Mouse (Mus musculus): ENCODE measurements around the gene Lmx1b. TPM values are rescaled to one million over a fixed set of nuclear protein-coding genes. Genes with fewer than 3 reads are reported as not detected.
A peak's percentile ranks its signal among the peaks of the same experiment; 100 is the strongest.

The Lmx1b gene
- total and polyA plus RNA-seq, 3 experiments: not detected

- peaks cover 34 to 48% of the 10 kb centered on the region in 2 experiments for H3K4me1 ChIP-seq (ENCODE audit: control insufficient read depth in 1 of 2, insufficient read depth in 2 of 2)
- no peak for TF ChIP-seq ZC3H11A (IDR thresholded peaks at IDR 0.05; ENCODE audit: low read depth, low read length)
- no peak for TF ChIP-seq RAD21 (IDR thresholded peaks at IDR 0.05; ENCODE audit: low read depth, low read length)
- TF ChIP-seq PAX5 (IDR thresholded peaks at IDR 0.05; ENCODE audit: low read length): no peak
- TF ChIP-seq EP300 (IDR thresholded peaks at IDR 0.05; ENCODE audit: low read length): no peak
- TF ChIP-seq SIN3A (IDR thresholded peaks at IDR 0.05; ENCODE audit: low read length): no peak
- TF ChIP-seq RCOR1 (conservative IDR thresholded peaks at IDR 0.05; ENCODE audit: low read depth, low read length): no peak
- TF ChIP-seq ZKSCAN1 (IDR thresholded peaks at IDR 0.05; ENCODE audit: borderline replicate concordance, low read depth, low read length): no peak
- no peak for TF ChIP-seq CHD1 (IDR thresholded peaks at IDR 0.05; ENCODE audit: low read depth, low read length)
- no peak for TF ChIP-seq E2F4 (IDR thresholded peaks at IDR 0.05; ENCODE audit: insufficient replicate concordance, low read depth, low read length)
- TF ChIP-seq ZNF384 (IDR thresholded peaks at IDR 0.05; ENCODE audit: low read depth, low read length): no peak
- H3K4me2 ChIP-seq (ENCODE audit: insufficient read depth, low read depth, poor library complexity, severe bottlenecking): no peak overlapping the region
- no peak overlapping the region for H3K27ac ChIP-seq (ENCODE audit: insufficient read depth, low read depth)
- dilution Hi-C loops (cut with MboI; ENCODE audit: extremely low pct_ligation_motif_present, extremely low pct_unique_long_range_greater_than_20kb, low sequenced_read_pairs) (no loop called here), in situ Hi-C loops (cut with MboI; ENCODE audit: low pct_ligation_motif_present, low pct_unique_long_range_greater_than_20kb, low sequenced_read_pairs) (no loop called here)
- H3K27me3 ChIP-seq (replicated peaks): peaks cover 9% of the 10 kb centered on the region
- no peak for DNase-seq (ENCODE audit: extremely low read depth)
- H3K9ac ChIP-seq (ENCODE audit: insufficient read depth, low read depth): no peak overlapping the region
- no peaks in the 10 kb centered on the region for H3K9me3 ChIP-seq (replicated peaks; ENCODE audit: low read length)
- H3K79me2 ChIP-seq (replicated peaks; ENCODE audit: control insufficient read depth, extremely low read depth, insufficient read depth, poor library complexity, severe bottlenecking): no peaks in the 10 kb centered on the region
- no peak overlapping the region for H3K4me3 ChIP-seq (replicated peaks in 1 of 3; ENCODE audit: low read depth in 2 of 3, low read length in 2 of 3, poor library complexity in 1 of 3)
- no peaks in the 10 kb centered on the region for H3K36me3 ChIP-seq (replicated peaks in 1 of 2; ENCODE audit: control insufficient read depth in 1 of 2, insufficient read depth in 1 of 2, low read length in 1 of 2)
Measured at GRCm38 (mm10) chr2:33595085-33595423, 45.3 kb downstream of the Lmx1b start.

- Histone ChIP-seq H3K79me2 (replicated peaks; ENCODE audit: control insufficient read depth, extremely low read depth, insufficient read depth, poor library complexity, severe bottlenecking) (no peaks in the 10 kb centered on the region), H3K4me2 (ENCODE audit: insufficient read depth, low read depth, poor library complexity, severe bottlenecking) (no peak overlapping the region), H3K4me3 (replicated peaks in 1 of 3; ENCODE audit: low read depth in 2 of 3, low read length in 2 of 3, poor library complexity in 1 of 3) (no peak overlapping the region), H3K9me3 (replicated peaks; ENCODE audit: low read length) (no peaks in the 10 kb centered on the region), H3K27me3 (replicated peaks) (peaks cover 7% of the 10 kb centered on the region), H3K4me1 (ENCODE audit: control insufficient read depth in 1 of 2, insufficient read depth in 2 of 2) (peaks cover 34 to 49% of the 10 kb centered on the region in 2 experiments), H3K27ac (ENCODE audit: insufficient read depth, low read depth) (no peak overlapping the region), H3K9ac (ENCODE audit: insufficient read depth, low read depth) (no peak overlapping the region), H3K36me3 (replicated peaks in 1 of 2; ENCODE audit: control insufficient read depth in 1 of 2, insufficient read depth in 1 of 2, low read length in 1 of 2) (no peaks in the 10 kb centered on the region)
- no peak for TF ChIP-seq SMC3 (IDR thresholded peaks at IDR 0.05; ENCODE audit: low read depth, low read length)
- peak; percentile 84 for TF ChIP-seq ZNF384 (IDR thresholded peaks at IDR 0.05; ENCODE audit: low read depth, low read length)
- TF ChIP-seq BHLHE40 (IDR thresholded peaks at IDR 0.05; ENCODE audit: low read depth, low read length): peak; percentile 41
- in situ Hi-C loops (cut with MboI; ENCODE audit: low pct_ligation_motif_present, low pct_unique_long_range_greater_than_20kb, low sequenced_read_pairs) (no loop called here), dilution Hi-C loops (cut with MboI; ENCODE audit: extremely low pct_ligation_motif_present, extremely low pct_unique_long_range_greater_than_20kb, low sequenced_read_pairs) (no loop called here)
- no peak for DNase-seq (ENCODE audit: extremely low read depth)
Measured at GRCm38 (mm10) chr2:33594181-33595084, 45.9 kb downstream of the Lmx1b start.
